In genomic region chr3:56229283-56229682, GRCm38 (mm10) we compare ENCODE assay signal across 23 mouse cellular contexts. TPM values are rescaled to one million over a fixed set of nuclear protein-coding genes. Genes with fewer than 3 reads are reported as not detected.
DNase-seq lines count a peak whose midpoint lies in the region; ATAC-seq and TF ChIP-seq lines count a peak whose summit lies in the region.
"Had no signal": no experiment of that assay in that cellular context is flagged by ENCODE, and none has a peak within 500 bp of the region (broad histone marks: within the 10 kb centered on the region; RNA-seq: fewer than 3 reads in every experiment).

No protein-coding gene starts in this region.

- no peak overlapping the region for H3K9ac ChIP-seq in heart, embryonic 13.5 days
- H3K9ac ChIP-seq in heart, postnatal 0 days (replicated peaks; ENCODE audit: low read depth, low read length), result no peak overlapping the region
- H3K9ac ChIP-seq in heart, adult 2 months (ENCODE audit: low read depth, low read length), result no peak overlapping the region
- H3K9ac ChIP-seq: embryonic facial prominence, embryonic 15.5 days; hindbrain, embryonic 13.5 days; intestine, embryonic 15.5 days had no signal

- no peaks in the 10 kb centered on the region for H3K36me3 ChIP-seq in heart, embryonic 13.5 days
- no peaks in the 10 kb centered on the region for H3K36me3 ChIP-seq in heart, postnatal 0 days (replicated peaks; ENCODE audit: control insufficient read depth, insufficient read depth, low read length)
- H3K36me3 ChIP-seq in heart, adult 2 months (ENCODE audit: control insufficient read depth, insufficient read depth, low read length), result no peaks in the 10 kb centered on the region
- H3K36me3 ChIP-seq in myocyte (ENCODE audit: control insufficient read depth, insufficient read depth), result no peaks in the 10 kb centered on the region
- H3K36me3 ChIP-seq: embryonic facial prominence, embryonic 15.5 days; forebrain, embryonic 10.5 days; G1E; hindbrain, embryonic 13.5 days; intestine, embryonic 15.5 days had no signal

- no peak overlapping the region for H3K4me2 ChIP-seq in heart, embryonic 13.5 days
- no peak overlapping the region for H3K4me2 ChIP-seq in heart, postnatal 0 days (ENCODE audit: low read depth, low read length)
- H3K4me2 ChIP-seq in myocyte (ENCODE audit: low read depth), result no peak overlapping the region
- H3K4me2 ChIP-seq: embryonic facial prominence, embryonic 15.5 days; hindbrain, embryonic 13.5 days; intestine, embryonic 15.5 days had no signal

- H3K4me1 ChIP-seq in heart, embryonic 13.5 days, result peaks cover 20% of the 10 kb centered on the region
- no peaks in the 10 kb centered on the region for H3K4me1 ChIP-seq in heart, postnatal 0 days (ENCODE audit: control insufficient read depth, insufficient read depth)
- no peaks in the 10 kb centered on the region for H3K4me1 ChIP-seq in heart, adult 2 months (ENCODE audit: control insufficient read depth, insufficient read depth, low read length)
- H3K4me1 ChIP-seq: embryonic facial prominence, embryonic 15.5 days; forebrain, embryonic 10.5 days; hindbrain, embryonic 13.5 days; intestine, embryonic 15.5 days had no signal

- H3K27me3 ChIP-seq in heart, embryonic 13.5 days (replicated peaks), result no peaks in the 10 kb centered on the region
- H3K27me3 ChIP-seq in heart, postnatal 0 days (ENCODE audit: control insufficient read depth, insufficient read depth, low read length), result no peaks in the 10 kb centered on the region
- no peaks in the 10 kb centered on the region for H3K27me3 ChIP-seq in heart, adult 2 months (ENCODE audit: control insufficient read depth, insufficient read depth, low read length)
- H3K27me3 ChIP-seq in myocyte (ENCODE audit: control insufficient read depth, insufficient read depth, insufficient read length), result no peaks in the 10 kb centered on the region
- H3K27me3 ChIP-seq: embryonic facial prominence, embryonic 15.5 days; hindbrain, embryonic 13.5 days; intestine, embryonic 15.5 days had no signal

- H3K4me3 ChIP-seq in heart, embryonic 13.5 days, result no peak overlapping the region
- H3K4me3 ChIP-seq in heart, postnatal 0 days (ENCODE audit: low read depth, low read length), result no peak overlapping the region
- no peak overlapping the region for H3K4me3 ChIP-seq in heart, adult 2 months
- no peak overlapping the region for H3K4me3 ChIP-seq in myocyte
- H3K4me3 ChIP-seq: embryonic facial prominence, embryonic 15.5 days; erythroblast, embryonic 14.5 days; forebrain, embryonic 10.5 days; hindbrain, embryonic 13.5 days; intestine, embryonic 15.5 days had no signal

- intact Hi-C loops in heart, postnatal 10 days (cut with DNase I), result no loop called here
- intact Hi-C loops in heart, adult 2 months (cut with DNase I), result no loop called here

- no peak for TF ChIP-seq EP300 in heart, postnatal 0 days (IDR thresholded peaks at IDR 0.05; ENCODE audit: low read depth)
- no peak for TF ChIP-seq EP300 in heart, adult 2 months (IDR thresholded peaks at IDR 0.05; ENCODE audit: insufficient read depth, low read depth, low read length)

- H3ac ChIP-seq in myocyte (ENCODE audit: control insufficient read depth, insufficient read length), result no peak overlapping the region

- DNase-seq in embryo, embryonic 11 days, result peak; percentile 1
- DNase-seq in embryo, embryonic 10 days (ENCODE audit: low spot score), result no peak
- DNase-seq in heart, postnatal 10 days, result no peak
- peak; percentile 31 for DNase-seq in heart, postnatal 0 days (ENCODE audit: low spot score)
- DNase-seq in heart, adult 2 months, result no peak
- DNase-seq in layer of hippocampus, adult 11-12 months (ENCODE audit: low spot score), result no peak
- DNase-seq: adrenal gland, postnatal 10 days; cerebellum, adult 11 months; cerebellum, adult 8-10 months; cerebellum, postnatal 14 days; gastrocnemius, postnatal 36 days; heart, adult 18-20 months; kidney, adult 18-20 months had no signal

- peak overlapping the region; percentile 61 for H3K27ac ChIP-seq in heart, embryonic 13.5 days (replicated peaks)
- H3K27ac ChIP-seq in heart, postnatal 0 days (ENCODE audit: low read depth), result no peak overlapping the region
- H3K27ac ChIP-seq in heart, adult 2 months, result no peak overlapping the region
- H3K27ac ChIP-seq: embryonic facial prominence, embryonic 15.5 days; forebrain, embryonic 10.5 days; hindbrain, embryonic 13.5 days; intestine, embryonic 15.5 days had no signal

- H3K79me2 ChIP-seq in heart, adult 2 months (replicated peaks; ENCODE audit: control insufficient read depth, insufficient read depth, low read length), result no peaks in the 10 kb centered on the region
- no peaks in the 10 kb centered on the region for H3K79me2 ChIP-seq in myocyte (ENCODE audit: control insufficient read depth, insufficient read depth)

- TF ChIP-seq POLR2A in heart, adult 2 months (IDR thresholded peaks at IDR 0.05; ENCODE audit: insufficient read depth, low read depth, low read length), result no peak
- no peak for TF ChIP-seq POLR2A in myocyte (IDR thresholded peaks at IDR 0.05; ENCODE audit: insufficient read length, low read depth)

- 10% methylated on average over 1 of the region's 1 CpGs for whole genome bisulfite sequencing in heart, embryonic 13.5 days
- 5% methylated on average over 1 of the region's 1 CpGs for WGBS in heart, postnatal 0 days
- WGBS in heart, adult 2 months, result 26% methylated on average over 1 of the region's 1 CpGs

- no peak for TF ChIP-seq CTCF in heart, postnatal 0 days (IDR thresholded peaks at IDR 0.05; ENCODE audit: low read depth)
- TF ChIP-seq CTCF in heart, adult 2 months (IDR thresholded peaks at IDR 0.05), result no peak

- ATAC-seq in heart, embryonic 13.5 days (ENCODE audit: extremely low read depth, insufficient number of reproducible peaks, low FRiP score, low TSS enrichment), result peak; percentile 51
- peak; percentile 47; the same call in 1 of the 2 replicates for ATAC-seq in heart, postnatal 0 days (ENCODE audit: insufficient read depth, low read depth)
- ATAC-seq: CD4-positive, CD25-positive, alpha-beta regulatory T cell, adult 4 months; forebrain, embryonic 14.5 days; intestine, embryonic 15.5 days had no signal

- H3K9me3 ChIP-seq in heart, embryonic 13.5 days, result no peaks in the 10 kb centered on the region
- H3K9me3 ChIP-seq in heart, postnatal 0 days (replicated peaks; ENCODE audit: control insufficient read depth, low read length), result no peaks in the 10 kb centered on the region
- H3K9me3 ChIP-seq: embryonic facial prominence, embryonic 15.5 days; forebrain, embryonic 10.5 days; G1E; hindbrain, embryonic 13.5 days; intestine, embryonic 15.5 days had no signal

TF ChIP-seq in myocyte, 11 proteins besides CTCF, POLR2A, EP300 and RAD21:
- no peak for TF ChIP-seq POLR2AphosphoS2 (IDR thresholded peaks at IDR 0.05; ENCODE audit: insufficient read length, low read depth)
- peak; percentile 50 for TF ChIP-seq USF1 (IDR thresholded peaks at IDR 0.05; ENCODE audit: low read depth)

RNA-seq across cellular contexts. Expression of gene Nbea, which starts 45.8 kb away (rescaled TPM):
- polyA plus RNA-seq in heart, embryonic 13.5 days (2015; fragmentation: Nextera tagmentation; extraction: Ambion mirVana), result 7.5 and 7.7 TPM in 2 replicates
- total RNA-seq in heart, postnatal 10 days (2021), result 10 to 100 TPM; 24.1 to 27.1 TPM
- 17.3 and 30.7 TPM in 2 replicates for total RNA-seq in heart, postnatal 0 days (2014; rRNA removed; ENCODE audit: low replicate concordance)
- polyA plus RNA-seq in heart, postnatal 0 days (2015; fragmentation: Nextera tagmentation; extraction: Ambion mirVana), result 5.6 and 6.0 TPM in 2 replicates
- 10 to 100 TPM; 11.9 to 12.4 TPM for total RNA-seq in heart, adult 2 months (2021)
- 6.2 and 9.7 TPM in 2 replicates for polyA plus RNA-seq in heart, adult 2 months (2012; rRNA removed)
- polyA plus RNA-seq in myocyte (2012; fragmentation: generic; extraction: Trizol), result 3.6 TPM
- polyA plus RNA-seq: erythroblast, embryonic 14.5 days; G1E had no signal

Comparison
In these comparisons a context has a peak if more than half of its experiments do, and no peak if none do; other contexts are left out.
1. DNase-seq: peak in embryo, embryonic 11 days (single experiment) and heart, postnatal 0 days (single experiment); none in embryo, embryonic 10 days (single experiment), heart, postnatal 10 days (0 of 2), heart, adult 2 months (0 of 2) and layer of hippocampus, adult 11-12 months (single experiment).